Mouse (Mus musculus): ENCODE data around the gene Rpl18a. TPM values are rescaled to one million over a fixed set of nuclear protein-coding genes. Genes with fewer than 3 reads are reported as not detected.
A peak's percentile ranks its signal among the peaks of the same experiment; 100 is the strongest.

Gene Rpl18a
- 1,399 and 1,708 TPM in 2 replicates for total RNA-seq (2021)
- long read RNA-seq, experiment 1, transcript Rpl18a-201 (5 exons, 1,260 nt), result major isoform, 430 of 2,626 reads
- long read RNA-seq, experiment 1, partial matches to known transcripts, result 2,185 of 2,626 reads
- long read RNA-seq, experiment 1, other reads (novel, unspliced or antisense), result 5 of 2,626 reads
- long read RNA-seq, experiment 2, transcript Rpl18a-201 (5 exons, 1,260 nt), result major isoform, 418 of 3,358 reads
- long read RNA-seq, experiment 2, partial matches to known transcripts, result 2,931 of 3,358 reads
- long read RNA-seq, experiment 2, other reads (novel, unspliced or antisense), result 5 of 3,358 reads

- DNase-seq, result peak; percentile 95
Observed at GRCm38 (mm10) chr8:70897021-70897680, at the start of gene Rpl18a. TSS of gene Rpl18a (minus strand) at chr8:70897412.

- DNase-seq, result no peak
Observed at GRCm38 (mm10) chr8:70943187-70943586, 46.0 kb upstream of the Rpl18a start.

GRCm38 (mm10) chr8:70941478-70941877 lies 44.3 kb upstream of the Rpl18a start:
- no peak for DNase-seq

- DNase-seq, result no peak
Observed at GRCm38 (mm10) chr8:70937200-70937599, 40.0 kb upstream of the Rpl18a start.

GRCm38 (mm10) chr8:70934786-70935185 lies 37.6 kb upstream of the Rpl18a start:
- DNase-seq, result no peak

- DNase-seq, result no peak
Observed at GRCm38 (mm10) chr8:70933036-70933435, 35.8 kb upstream of the Rpl18a start.

GRCm38 (mm10) chr8:70931731-70932130 lies 34.5 kb upstream of the Rpl18a start:
- DNase-seq, result no peak

- no peak for DNase-seq
Observed at GRCm38 (mm10) chr8:70928778-70929322, 31.6 kb upstream of the Rpl18a start.

GRCm38 (mm10) chr8:70928096-70928495 lies 30.9 kb upstream of the Rpl18a start:
- DNase-seq, result peak; percentile 13

GRCm38 (mm10) chr8:70926396-70926795 lies 29.2 kb upstream of the Rpl18a start:
- no peak for DNase-seq

- DNase-seq, result no peak
Observed at GRCm38 (mm10) chr8:70925754-70926153, 28.5 kb upstream of the Rpl18a start.

GRCm38 (mm10) chr8:70924151-70924550 lies 26.9 kb upstream of the Rpl18a start:
- DNase-seq, result no peak

GRCm38 (mm10) chr8:70920049-70920922 lies 23.1 kb upstream of the Rpl18a start:
- DNase-seq, result peak; percentile 37

GRCm38 (mm10) chr8:70914704-70915103 lies 17.5 kb upstream of the Rpl18a start:
- DNase-seq, result no peak

GRCm38 (mm10) chr8:70913523-70913922 lies 16.3 kb upstream of the Rpl18a start:
- DNase-seq, result no peak

- no peak for DNase-seq
Observed at GRCm38 (mm10) chr8:70912955-70913354, 15.7 kb upstream of the Rpl18a start.

- no peak for DNase-seq
Observed at GRCm38 (mm10) chr8:70911596-70911995, 14.4 kb upstream of the Rpl18a start.

- DNase-seq, result no peak
Observed at GRCm38 (mm10) chr8:70907518-70907917, 10.3 kb upstream of the Rpl18a start.

- DNase-seq, result peak; percentile 88
Observed at GRCm38 (mm10) chr8:70905831-70906736, 8.9 kb upstream of the Rpl18a start, which contains the start of gene Map1s. TSS of gene Map1s (plus strand) at chr8:70905932.

- no peak for DNase-seq
Observed at GRCm38 (mm10) chr8:70905463-70905830, 8.2 kb upstream of the Rpl18a start.

GRCm38 (mm10) chr8:70904532-70904931 lies 7.3 kb upstream of the Rpl18a start:
- no peak for DNase-seq
